Mouse (Mus musculus) embryo, embryonic 11 days (tissue): ENCODE measurements at regions not wholly inside any gene's neighbourhood (a gene's known extent, or its start where the extent isn't known, plus 50 kb on each side); places are given as distances from the start of the nearest gene placed in this dataset.

Experiments used
- DNase-seq: peaks from one replicate; pipeline ENCODE4 v3.0.0-alpha.2; 2015

DNA sequence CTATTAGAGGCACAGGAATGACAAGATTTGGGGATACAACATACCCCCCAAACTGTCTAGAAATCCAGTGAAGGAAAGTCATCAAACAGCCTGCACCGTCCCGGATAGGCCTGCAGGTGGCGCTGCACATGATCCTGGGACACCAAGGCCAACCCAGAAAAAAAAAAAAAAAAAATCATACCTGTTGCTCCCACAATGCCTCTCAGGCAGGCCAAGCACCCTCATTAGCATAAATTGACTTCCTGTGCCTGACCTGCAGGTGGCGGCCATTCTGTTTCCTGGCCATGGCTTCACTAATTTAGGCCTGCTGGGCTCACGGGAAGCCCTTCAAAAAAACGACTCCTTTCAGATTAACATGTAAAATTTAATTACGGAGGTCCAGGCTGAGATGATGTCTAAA, 184.8 kb upstream of the Sdk2 start:
- DNase-seq = peak; percentile 36

DNA sequence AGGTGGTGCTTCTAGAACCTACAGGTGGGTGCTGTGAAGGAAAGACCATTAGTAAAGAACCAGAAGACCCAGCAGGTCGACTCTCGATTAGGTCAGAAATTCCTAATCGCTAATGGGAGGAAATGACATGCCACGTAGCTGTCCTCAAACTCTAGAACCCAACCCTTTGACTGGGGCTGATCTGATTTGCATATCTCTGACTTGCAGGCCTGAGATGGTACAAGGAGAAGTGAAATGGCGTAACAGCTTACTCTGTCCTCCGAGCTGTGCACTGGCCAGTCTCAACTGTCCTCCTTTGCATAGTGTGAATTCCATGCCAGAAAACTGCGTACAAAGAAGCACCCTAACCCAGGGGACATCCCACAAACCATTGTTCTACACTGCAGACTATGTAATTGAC, 182.4 kb upstream of the Sdk2 start:
- DNase-seq = no peak

DNA sequence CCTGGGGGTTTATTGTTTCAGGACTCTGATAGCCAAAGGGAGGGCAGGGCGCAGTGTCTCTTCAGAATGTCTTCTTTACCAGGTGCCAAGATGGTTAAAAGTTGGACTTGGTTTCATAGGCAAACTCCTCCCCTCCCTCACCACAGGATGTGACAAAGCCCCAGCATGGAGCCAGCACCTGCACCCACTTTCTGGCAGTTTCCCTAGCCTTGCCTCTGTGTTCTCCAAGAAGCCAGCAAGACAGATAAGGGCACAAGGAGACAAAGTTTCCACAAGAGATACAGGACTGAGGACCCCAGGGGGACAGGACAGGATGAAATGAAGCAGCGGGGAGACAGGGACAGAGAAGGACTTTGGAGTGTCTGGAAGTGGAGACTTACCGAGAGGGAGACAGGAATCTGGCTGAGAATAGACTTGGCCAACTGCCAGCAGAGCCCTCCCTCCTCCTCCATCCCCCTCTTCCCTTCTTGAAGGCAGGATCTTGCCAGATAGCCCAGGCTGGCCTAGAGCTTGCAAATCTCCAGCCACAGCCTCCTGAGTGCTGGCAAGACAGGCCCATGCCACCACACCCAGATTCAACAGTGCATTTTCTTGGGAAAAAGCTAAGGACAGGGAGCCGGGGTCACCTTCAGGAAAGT, 181.5 kb upstream of the Sdk2 start:
- DNase-seq = no peak

DNA sequence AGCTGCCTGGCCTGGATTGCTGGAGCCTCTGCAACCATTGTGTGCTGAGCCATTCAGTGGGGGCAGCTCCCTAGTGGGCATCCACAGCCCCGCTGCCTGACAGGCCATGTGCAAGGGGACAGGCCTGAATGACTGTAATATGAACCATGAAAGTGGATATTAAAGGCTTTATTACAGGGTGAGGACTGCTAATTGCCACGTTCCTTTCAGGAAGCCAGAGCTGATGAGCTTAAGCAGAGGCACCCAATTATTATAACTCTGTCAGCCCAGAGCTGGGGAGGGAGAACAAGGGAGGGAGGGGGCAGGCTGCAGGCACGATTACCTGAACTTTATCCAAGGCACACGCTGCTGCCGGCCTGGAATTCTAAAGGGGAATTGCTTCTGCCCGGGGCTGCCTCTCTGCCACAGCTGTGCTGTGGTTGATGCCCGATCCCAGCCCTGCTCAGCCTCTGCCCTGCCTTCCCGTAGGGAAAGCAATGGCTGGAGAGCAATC, 172.5 kb upstream of the Sdk2 start:
- peak; percentile 36 for DNase-seq

DNA sequence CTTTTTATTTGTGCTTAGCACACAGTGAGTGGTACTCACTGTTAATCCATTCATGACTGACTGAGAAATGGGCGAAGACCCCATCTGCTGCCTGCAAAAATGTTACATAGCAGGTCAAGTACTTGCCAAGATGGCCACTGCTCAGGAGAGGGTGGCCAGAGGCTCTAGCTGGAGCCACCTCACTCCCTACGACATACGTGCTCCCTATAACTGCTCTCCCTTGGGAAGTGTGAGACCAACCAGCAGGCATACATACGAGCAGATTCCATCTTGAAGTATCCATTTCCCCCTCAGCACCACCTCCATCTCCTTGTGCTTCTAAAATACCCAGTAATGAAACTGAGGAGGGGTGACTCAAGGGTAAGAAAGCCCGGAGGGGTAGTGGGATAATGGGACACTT, 172.0 kb upstream of the Sdk2 start:
- no peak for DNase-seq

DNA sequence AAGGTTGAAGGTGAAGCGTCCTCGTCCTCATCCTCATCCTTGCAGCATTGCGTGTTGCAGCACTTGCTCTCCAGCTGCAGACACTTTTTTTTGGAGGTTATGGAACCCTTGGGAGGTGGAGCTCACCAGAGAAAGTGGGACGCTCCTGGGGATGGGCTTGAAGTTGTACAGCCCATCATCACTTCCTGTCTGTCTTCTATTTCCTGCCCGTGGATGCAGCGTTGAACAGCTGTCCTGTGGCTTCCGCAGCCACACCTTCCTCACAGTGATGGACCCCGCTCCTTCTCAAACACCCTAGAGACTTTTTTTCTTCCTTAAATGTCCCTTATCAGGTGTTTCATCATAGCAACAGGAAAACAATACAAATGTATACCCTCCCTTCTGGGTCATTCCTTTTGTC, 171.5 kb upstream of the Sdk2 start:
- DNase-seq = no peak

DNA sequence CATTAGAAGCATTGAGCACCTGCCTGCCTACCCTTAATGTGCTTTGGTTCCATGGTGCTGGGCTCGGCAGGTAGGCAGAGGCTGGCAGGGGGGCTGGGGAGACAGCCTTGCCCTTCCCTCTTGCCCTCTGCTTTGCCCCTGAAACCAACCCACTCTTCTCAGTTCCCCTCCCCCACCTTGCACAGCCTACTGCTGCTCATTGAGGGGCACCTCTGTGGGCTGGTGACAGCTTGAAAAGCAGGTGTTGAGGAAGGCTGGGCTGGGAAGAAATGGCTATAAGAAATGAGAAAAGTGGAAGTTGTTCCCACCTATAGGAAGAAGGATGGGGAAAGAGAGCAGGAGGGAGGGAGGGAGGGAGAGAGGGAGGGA, 167.7 kb upstream of the Sdk2 start:
- no peak for DNase-seq

DNA sequence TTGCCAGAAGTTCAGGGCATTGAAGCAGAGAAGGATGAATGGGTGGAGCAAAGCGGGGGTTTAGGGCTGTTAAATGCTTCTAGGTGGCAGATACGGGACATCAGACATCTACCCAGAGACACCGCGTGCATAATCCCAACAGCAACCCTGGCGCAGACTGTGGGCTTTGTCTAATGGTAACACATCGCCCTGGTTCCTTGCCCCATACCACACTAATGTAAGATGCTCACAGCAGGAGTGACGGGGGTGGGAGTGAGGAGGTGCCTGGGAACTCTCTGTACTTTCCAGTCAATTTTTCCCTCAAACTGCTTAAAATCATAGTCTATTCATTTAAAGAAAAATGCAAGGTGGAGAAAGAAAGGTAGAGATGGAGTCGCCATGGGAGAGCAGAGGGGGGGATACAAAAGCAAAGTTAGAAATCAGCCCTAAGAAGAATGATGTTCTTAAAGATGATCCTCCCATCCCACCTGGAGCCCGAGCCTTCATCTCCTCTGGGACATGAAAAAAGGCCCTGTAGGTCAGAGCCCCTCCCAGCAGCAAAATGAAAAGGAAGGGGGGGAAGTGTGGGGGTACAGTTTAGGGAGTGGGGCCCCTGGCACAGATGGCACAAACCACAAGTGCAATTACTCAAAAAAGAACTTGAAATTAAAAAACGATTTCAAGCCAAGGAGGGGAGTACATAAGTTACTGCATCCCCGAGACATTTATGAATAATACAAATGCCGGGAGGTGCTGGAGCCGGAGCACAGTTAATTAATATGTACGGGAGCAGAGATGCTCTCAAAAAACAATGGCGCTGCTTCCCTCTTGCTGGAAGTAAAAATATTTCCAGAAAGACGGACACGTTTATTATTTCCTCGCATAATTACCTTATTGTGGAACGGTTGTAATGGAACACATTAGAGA, 167.0 kb upstream of the Sdk2 start:
- no peak for DNase-seq

DNA sequence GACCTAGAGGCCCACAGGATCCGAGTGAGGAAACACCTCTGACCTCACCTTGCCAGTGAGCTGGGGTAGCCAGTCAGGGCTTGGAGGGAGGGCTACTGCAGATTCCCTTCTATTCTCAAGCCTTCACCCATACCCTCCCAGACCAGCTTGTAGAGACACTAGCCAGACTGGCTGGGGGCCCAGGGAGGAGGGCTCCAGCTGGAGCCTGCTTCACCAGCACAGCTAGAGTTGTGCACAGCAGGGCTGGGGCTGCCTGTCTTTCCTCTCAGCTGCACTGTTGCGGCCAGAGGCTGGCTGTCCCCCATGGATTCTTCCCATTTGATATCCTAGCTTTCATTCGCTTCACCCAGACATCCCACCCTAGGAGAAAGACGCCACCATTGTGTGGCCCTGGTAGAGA, 165.0 kb upstream of the Sdk2 start:
- no peak for DNase-seq

DNA sequence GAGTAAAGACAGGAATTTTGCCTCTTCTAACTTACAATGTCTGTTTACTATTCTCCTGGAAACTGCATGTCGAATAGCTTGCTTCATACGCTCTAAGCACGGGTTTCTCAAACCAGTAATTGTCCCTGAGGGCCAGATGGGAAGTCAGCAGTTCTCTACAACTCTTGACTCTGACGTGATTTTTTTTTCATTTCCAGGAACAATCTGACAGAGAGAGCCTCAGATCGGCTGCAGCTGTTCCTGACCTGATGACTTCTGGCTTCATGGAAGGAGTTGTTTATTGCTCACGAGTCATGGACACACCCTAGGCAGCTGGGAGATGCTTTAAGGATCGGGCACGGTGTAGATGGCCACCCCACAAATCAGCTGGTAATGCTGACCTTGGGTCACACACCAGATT, 162.9 kb upstream of the Sdk2 start:
- no peak for DNase-seq

DNA sequence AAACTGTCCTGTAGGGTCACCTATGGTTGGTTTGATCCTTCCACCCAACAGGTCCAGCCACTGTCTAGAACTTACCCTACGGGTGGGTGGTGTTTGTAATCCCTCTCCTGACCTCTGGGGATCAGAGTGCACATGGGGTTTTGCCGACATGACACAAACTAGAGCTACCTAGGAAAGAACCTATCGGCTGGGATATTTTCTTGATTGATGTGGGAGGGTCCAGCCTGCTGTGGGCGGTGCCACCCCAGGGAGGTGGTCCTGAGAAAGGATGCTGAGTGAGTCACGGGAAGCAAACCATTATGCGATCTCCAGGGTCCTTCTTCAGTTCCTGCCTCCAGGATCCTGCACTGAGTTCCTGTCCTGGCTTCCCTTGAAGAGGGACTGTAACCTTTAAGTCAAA, 162.3 kb upstream of the Sdk2 start:
- no peak for DNase-seq

DNA sequence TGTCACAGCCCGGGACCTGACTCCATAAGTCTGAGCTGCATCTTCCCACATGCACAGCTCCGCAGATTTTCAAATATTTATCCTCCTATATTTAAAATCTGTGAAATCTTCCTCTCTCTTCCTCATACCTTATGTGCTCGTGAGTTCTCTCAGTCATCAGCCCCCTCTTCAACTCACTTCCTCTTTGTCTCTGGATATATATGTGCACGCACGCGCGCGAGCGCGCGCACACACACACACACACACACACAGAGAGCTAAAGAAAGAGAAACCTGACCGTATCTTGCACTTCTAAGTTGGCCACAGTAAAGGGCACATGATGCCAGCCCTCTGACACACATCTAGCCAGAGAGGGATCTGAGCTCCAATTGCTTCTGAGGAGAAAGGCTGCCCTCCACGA, 159.7 kb upstream of the Sdk2 start:
- no peak for DNase-seq

DNA sequence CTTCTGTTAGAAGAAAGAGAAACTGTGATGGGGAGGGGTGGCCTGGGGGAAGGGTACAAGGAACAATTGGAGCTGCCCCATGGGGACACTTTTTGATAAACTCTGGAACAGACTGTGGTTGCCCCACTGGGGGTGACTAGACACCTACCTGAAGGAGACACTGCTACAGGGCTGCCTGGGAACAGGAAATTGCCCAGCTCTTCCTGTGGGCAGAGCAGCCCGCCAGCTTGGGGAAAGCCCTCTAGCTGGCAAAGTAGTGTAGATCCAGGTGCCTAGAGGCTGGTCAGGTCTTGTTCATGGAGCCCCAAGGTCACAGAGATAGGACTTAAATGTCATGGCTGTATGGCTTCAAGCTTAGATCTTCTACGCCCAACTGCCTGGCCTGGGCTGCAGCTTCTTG, 157.9 kb upstream of the Sdk2 start:
- no peak for DNase-seq

DNA sequence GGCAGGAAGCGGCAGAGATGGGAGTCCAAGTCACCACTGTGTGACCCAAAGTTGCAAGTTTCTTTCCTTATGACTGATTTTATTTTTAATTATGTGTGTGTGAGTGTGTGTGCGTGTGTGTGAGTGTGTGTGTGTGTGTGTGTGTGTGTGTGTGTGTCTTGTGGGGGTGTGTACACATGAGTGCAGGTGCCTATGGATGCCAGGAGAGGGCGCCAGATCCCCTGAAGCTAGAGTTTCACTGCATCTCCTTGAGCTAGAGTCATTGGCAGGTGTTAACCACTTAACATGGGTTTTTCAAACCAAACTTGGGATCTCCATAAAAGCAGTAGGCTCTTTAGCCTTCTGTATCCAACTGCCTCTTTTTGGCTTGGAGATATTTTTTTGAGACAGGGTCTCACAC, 156.2 kb upstream of the Sdk2 start:
- DNase-seq = no peak

DNA sequence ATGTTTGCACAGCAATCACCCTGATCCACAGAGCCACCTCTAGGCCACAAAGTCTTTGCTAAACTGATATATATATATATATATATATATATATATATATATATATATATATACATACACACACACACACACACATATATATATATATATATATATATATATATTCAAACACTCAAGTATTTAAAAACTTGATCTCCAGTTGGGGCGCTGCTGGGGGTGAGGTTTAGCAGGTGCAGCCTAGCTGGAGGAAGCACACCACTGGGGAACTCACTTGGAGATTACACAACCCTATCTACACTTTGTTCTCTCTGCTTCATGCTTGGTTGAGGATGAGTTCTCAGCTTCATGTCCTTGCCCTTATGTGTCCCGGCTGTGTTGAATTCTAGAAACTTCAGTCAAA, 153.6 kb upstream of the Sdk2 start:
- DNase-seq = no peak

DNA sequence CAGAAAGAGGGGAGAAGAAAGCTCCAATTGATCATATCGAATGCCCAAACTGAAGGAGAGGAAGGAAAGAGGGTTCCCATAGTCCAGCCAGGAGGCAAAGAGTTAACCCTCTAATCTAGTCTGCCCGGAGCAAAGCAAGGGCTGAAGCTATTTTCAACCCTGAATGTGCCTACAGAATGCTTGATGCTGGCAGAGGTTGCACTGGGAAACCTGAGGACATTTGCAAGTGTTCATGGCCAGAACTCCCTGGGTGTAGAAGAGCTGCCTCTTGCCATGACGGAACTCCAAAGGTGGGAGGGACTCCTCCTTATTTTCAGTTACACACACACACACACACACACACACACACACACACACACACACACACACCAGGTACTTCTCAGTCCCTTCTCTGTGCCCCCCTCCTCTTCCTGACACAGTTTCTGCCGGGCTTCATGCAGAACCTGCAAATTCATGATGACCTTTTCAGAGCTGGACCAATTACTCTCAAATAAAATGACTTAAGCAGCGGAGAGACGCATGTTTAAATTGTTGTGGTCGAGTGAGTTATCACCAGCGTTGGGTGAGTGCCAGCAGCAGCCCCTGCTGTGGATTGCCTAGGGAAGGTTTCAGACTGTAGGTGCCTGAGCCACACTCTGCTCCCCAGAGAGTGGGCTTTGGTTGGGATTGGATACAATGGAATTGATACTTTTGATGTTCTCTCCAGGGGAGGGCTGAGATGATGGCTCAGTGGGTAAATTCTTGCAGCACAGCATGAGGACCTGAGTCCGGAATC, 152.1 kb upstream of the Sdk2 start:
- DNase-seq = no peak

DNA sequence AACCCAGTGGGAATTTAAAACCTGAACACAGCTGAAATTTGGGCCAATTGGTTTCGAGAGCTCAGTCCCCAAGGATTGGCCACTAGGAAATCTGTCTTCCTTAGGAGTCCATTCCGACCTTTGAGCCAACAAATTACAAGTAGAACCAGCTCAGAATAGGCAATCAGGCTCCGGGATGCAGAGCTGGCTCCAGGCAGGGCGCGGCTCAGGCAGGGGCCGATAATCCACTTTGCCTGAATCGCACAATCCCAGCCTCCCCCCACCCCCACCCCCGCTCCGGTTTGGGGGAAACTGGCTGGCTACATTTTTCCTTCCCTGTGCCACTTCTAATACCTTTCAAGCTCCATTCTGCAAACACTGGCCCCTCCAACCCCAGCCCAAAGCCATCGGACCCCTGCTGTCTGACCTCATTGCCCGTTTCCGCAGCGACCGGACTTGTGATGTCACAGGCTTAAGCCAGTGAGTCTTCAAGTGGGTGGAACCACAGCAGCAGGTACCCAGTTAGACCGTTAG, 150.5 kb upstream of the Sdk2 start:
- DNase-seq = peak; percentile 68

DNA sequence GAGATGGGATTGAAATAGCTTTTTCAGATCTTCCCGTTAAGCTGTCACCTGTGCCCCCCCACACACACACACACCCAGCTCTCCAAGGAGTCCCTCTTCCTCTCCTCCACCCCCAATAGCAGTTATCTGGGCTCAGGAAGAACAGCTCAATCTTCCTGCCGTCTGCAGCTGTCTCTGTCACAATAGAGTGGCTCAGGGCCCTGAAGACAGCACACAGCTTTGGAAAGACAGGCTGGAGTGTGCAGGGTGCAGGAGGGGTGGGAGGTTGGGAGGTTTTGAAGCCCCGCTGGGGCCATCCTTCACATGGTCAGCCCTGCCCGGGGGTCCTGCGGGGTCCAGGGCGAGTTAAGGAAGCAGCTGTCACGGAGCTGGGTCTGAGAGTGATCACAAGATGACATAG, 149.6 kb upstream of the Sdk2 start:
- peak; percentile 31 for DNase-seq

DNA sequence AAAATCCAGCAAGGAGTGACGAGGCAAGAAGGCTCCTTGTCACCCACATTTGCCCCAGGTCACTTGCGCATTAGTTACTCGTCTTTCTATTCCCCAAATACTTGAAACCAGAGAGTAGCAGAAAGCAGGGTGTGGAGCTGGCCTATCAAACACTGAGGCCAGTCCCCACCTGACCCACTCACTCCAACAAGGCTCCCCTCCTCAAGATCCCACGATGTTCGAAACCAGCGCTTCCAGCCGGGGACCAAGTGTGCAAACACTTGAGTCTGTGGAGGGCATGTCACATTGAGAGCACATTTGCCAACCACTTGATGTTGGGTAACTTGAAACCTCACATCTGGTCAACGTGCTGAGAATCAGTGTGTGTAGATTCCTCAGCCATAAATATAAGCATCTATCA, 148.4 kb upstream of the Sdk2 start:
- DNase-seq = no peak

DNA sequence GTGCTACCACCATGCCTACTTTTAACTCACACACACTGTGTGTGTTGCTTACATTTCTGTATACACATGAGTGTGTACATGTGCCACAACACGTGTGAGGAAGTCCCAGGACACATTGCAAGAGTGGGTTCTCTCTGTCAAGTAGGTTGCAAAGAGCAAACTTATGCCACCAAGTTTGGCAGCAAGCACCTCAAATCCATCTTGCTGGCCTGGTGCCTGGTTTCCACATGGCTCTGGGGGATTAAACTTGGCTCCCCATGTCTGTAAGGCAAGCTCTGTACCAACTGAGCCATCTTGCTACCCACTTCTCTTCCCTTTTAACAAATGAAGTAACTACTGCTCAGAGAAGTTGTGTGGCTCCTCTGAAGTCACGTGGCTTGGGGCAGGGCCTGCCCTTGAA, 145.3 kb upstream of the Sdk2 start:
- no peak for DNase-seq

DNA sequence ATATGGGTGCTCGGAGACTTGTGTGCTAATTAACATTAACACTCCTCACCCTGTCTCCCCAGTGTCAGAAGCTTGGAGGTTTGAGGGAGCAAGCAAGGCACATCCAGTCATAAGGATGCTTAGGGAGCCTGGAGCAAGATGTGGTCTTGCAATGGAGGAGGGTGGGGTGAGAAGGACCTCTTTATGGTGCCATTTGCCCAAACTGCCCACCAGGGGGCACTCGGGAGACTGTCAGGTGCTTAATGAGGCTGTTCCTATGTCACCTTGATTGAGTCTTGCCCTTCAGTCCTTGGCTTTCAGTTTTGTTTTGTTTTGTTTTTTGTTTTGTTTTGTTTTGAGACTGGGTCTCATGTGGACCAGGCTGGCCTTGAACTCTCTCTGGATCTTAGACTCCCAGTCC, 138.3 kb upstream of the Sdk2 start:
- DNase-seq = peak; percentile 65

DNA sequence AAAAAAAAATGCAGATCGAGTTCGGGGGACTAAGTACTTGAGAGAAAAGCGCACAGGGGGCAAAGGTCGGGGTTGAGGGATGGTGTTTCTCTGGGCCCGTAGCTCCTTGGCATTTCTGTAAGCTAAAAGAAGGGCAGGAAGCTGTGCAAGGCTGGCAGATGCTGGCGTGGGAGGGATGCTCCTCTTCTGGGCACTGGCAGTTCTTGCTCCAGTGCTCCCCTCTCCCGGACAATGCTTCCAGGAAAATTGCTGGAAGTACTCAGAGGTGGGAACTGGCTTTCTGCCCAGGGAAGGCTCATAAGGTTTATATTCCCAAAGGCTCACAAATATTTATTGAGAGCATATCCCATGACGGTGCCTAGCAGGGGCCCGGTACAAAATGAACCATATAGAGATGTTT, 136.6 kb upstream of the Sdk2 start:
- no peak for DNase-seq

DNA sequence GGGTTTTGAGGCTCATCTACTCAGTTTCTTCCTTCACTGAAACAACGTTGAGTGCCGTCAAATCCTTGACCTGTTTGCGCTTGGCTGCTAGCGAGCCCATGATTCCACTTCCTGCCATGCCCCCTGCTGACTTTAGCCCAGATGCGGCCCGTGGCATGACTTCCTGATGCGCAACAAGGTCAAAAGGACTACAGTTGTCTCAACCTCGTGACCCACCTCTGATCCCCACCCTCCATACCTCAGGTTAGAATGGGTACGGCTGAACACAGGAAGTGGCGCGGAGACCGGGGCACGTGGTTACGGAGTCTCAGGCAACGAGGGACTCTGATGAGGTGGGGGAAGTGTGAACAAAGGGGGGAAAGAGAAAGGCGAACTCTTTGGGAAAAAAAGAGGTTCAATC, 135.6 kb upstream of the Sdk2 start:
- no peak for DNase-seq
